Mouse (Mus musculus) lung, postnatal 0 days (tissue): ENCODE measurements around the gene Olfr1417. TPM values are rescaled to one million over a fixed set of nuclear protein-coding genes. Genes with fewer than 3 reads are reported as not detected.

Experiments
- ATAC-seq: fragments of 200-750 bp; cut with Nextera tagmentation; 2 replicates; pipeline ENCODE4 v1.8.0; 2017; ENCODE audit warnings: moderate library complexity
- DNase-seq: peaks from one replicate; pipeline ENCODE4 v3.0.0-alpha.2; 2016; ENCODE audit warnings: low spot score
- H3K27ac ChIP-seq: fragments of 300-500 bp; sonication (generic); 2 replicates; pipeline ENCODE4 v1.5.1; 2014; ENCODE audit warnings: antibody characterized with exemption, mild to moderate bottlenecking, low read length, mixed read lengths
- H3K27me3 ChIP-seq: fragments of 300-500 bp; sonication (generic); replicated peaks from 2 replicates; pipeline ENCODE4 v1.6.1; 2014; ENCODE audit warnings: low read length, mixed read lengths; ENCODE audit not compliant: insufficient read depth
- H3K36me3 ChIP-seq: fragments of 300-500 bp; sonication (generic); 2 replicates; pipeline ENCODE4 v1.6.1; 2014; ENCODE audit warnings: low read length, mixed read lengths; ENCODE audit not compliant: insufficient read depth
- H3K4me1 ChIP-seq: fragments of 300-500 bp; sonication (generic); 2 replicates; pipeline ENCODE4 v1.6.1; 2014; ENCODE audit warnings: antibody characterized with exemption, low read depth, low read length, mixed read lengths; ENCODE audit not compliant: insufficient read depth
- H3K4me2 ChIP-seq: fragments of 300-500 bp; sonication (generic); replicated peaks from 2 replicates; pipeline ENCODE4 v1.6.1; 2014; ENCODE audit warnings: low read depth, mild to moderate bottlenecking, low read length, moderate library complexity, mixed read lengths
- H3K4me3 ChIP-seq: fragments of 300-500 bp; sonication (generic); 2 replicates; pipeline ENCODE4 v1.5.1; 2014; ENCODE audit warnings: low read depth, low read length
- H3K9ac ChIP-seq: fragments of 300-500 bp; sonication (generic); replicated peaks from 2 replicates; pipeline ENCODE4 v1.6.1; 2014; ENCODE audit warnings: low read depth, mild to moderate bottlenecking
- H3K9me3 ChIP-seq: fragments of 300-500 bp; sonication (generic); 2 replicates; pipeline ENCODE4 v1.6.1; 2016; ENCODE audit warnings: low read length, mixed read lengths
- CTCF ChIP-seq: IDR thresholded peaks from 2 replicates; pipeline ENCODE4 v1.5.1; 2016; ENCODE audit warnings: antibody characterized with exemption, mild to moderate bottlenecking
- EP300 ChIP-seq: IDR thresholded peaks from 2 replicates; pipeline ENCODE4 v1.6.1; 2016; ENCODE audit warnings: antibody characterized with exemption, mild to moderate bottlenecking, control low read depth
- WGBS: fragments of 180-500 bp; shearing (Covaris S2); extraction: QIAGEN DNeasy Blood & Tissue Kit; methylation state at CpG from one replicate; pipeline ENCODE4 v1.1.7; 2014; 5-methylcytosine and 5-hydroxymethylcytosine counted together
- polyA plus RNA-seq: library from polyadenylated mRNA; unstranded; fragments of >200 nt; fragmentation: Nextera tagmentation; extraction: Ambion mirVana; gene quantifications from 2 replicates; pipeline ENCODE4 v1.2.1, GENCODE M21; 2015

Olfr1417 gene
- polyA plus RNA-seq, 1 experiment from 2014 or later: 0.08 TPM

DNA sequence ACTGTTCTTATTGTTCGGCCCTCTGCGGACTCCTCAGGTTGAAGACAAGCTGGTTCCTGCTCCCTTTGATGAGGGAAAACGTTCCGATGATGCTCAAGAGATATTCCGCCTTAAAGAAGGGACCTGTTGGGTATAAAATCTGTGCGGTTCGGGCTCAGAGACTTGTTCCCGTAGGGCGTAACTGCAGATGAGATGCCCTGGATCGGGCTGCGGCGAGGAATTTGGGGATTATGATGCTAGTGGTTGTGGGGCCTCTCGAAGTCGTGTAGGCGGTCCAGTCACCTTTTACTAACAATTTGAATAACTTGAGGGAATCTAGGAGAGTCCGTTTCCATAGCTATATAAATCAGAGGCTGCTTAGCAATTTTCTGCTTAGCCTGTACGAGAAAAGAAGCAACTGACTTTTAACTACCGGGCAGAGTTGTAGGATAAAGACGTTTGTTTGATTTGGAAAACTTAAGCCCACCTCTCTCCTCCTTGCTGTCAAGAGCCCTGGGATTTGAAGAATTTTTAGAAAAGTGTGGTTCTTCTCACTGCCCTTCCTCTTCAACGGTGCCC is 19.8 kb downstream of the Olfr1417 start, which contains the start of gene Stx3:
Stx3 (minus strand) TSS at position 261 of the 558 bp plus-strand sequence.
- Histone ChIP-seq H3K27me3 (no peaks in the 10 kb centered on the region), H3K36me3 (no peaks in the 10 kb centered on the region), H3K4me3 (peak within 1 kb of the TSS; percentile 77), H3K9me3 (no peaks in the 10 kb centered on the region), H3K9ac (peak within 1 kb of the TSS; percentile 82), H3K27ac (peak within 1 kb of the TSS; percentile 92), H3K4me2 (peak within 1 kb of the TSS; percentile 83), H3K4me1 (peaks cover 9% of the 10 kb centered on the region)
- no peak for TF ChIP-seq EP300
- TF ChIP-seq CTCF: no peak
- ATAC-seq: no peak
- DNase-seq: peak; percentile 17
- under 1% methylated on average over 20 of the region's 20 CpGs for WGBS

DNA sequence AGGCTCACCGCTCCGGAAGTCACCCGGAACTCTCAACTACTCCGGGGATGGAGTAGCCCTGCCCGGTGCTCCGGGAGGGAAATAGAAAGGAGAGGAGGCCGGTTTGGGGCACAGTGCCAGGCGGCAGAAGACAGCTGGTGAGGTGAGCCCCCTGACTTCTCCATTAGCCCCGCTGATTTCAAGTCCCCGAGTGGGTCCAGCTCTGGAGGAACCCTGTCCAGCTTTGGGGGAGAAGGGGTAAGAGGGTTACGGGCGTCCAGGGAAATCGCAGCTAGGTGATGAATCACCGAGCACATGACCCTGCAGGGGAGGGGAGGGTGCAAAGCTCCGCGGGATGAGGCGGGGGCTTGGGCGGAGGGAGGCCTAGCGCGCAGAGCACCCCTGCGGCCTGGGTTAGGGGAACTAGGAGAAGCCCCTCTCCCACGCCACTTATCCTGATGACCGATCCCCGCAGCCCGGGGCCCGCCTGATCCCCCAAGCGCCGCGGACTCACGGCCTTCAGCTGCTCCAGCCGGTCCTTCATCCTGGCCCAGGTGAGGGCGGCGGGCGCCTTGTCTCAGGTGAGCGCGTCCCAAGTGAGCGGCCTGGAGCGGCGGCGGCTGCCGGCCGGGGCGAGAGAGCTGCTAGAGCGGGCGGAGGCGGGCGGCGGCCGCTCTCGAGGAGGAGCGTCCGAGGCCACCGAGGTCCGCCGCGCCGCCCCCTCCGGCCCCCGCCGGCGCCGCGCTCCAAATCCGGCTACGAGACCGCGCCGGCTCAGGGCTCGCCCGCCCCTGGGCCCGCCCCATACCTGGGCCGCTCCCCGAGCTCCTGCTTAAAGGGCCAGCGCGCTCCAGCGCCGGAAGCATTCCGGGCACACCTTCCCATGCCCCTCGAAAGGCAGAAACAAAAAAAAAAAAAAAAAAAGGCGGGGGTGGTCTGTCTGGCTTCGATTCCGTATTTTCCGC is 20.5 kb downstream of the Olfr1417 start:
- WGBS: under 1% methylated on average over 74 of the region's 83 CpGs
- Histone ChIP-seq H3K4me3 (peak overlapping the region; percentile 77), H3K9ac (peak overlapping the region; percentile 82), H3K27ac (peak overlapping the region; percentile 92), H3K4me1 (peaks cover 9% of the 10 kb centered on the region), H3K9me3 (no peaks in the 10 kb centered on the region), H3K36me3 (no peaks in the 10 kb centered on the region), H3K4me2 (peak overlapping the region; percentile 83), H3K27me3 (no peaks in the 10 kb centered on the region)
- TF ChIP-seq CTCF (no peak), EP300 (no peak)
- ATAC-seq: peak; percentile 92
- peak; percentile 81 for DNase-seq

DNA sequence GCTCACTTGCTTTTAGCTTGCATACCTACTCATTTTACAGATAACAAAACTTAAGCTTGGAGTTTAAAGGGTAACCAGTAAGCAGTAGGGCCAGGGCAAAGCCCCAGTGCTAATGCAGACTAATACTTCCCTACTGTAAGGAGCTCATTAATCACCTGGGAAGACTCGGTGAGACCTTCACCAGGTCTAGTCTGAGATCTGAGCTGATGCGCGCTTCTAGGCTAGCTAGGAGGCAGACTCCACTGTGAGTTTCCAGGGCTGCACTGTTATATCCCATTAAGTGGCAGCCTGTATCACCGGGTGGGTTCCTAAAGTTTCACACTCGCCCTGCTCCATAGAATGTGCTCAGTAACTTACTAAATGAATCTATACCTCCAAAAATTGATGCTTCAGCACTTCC is 21.4 kb downstream of the Olfr1417 start:
- Histone ChIP-seq H3K9ac (peak overlapping the region; percentile 82; the same call in 1 of the 2 replicates), H3K27ac (peak overlapping the region; percentile 92; the same call in 1 of the 2 replicates)

DNA sequence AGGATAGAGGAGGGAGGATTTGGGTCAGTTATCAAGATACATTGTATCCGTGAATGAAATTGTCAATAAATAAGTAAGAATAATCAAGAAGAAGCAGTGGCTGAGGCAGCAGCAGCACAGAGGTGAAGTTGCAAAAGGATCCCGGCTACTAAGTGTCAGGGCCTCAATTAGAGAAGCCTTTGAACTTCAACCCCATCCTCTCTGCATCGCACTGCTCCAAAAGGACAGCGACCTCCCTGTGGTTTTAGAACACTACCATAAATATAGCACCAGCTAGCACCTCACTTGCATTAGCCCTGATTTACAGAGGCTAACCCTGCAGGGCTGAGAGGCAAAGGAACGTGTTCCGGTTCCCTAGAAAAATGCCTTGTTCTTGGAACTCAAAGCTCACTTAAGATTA is 22.3 kb downstream of the Olfr1417 start:
- Histone ChIP-seq H3K36me3 (no peaks in the 10 kb centered on the region), H3K27ac (no peak overlapping the region), H3K27me3 (no peaks in the 10 kb centered on the region), H3K4me3 (no peak overlapping the region), H3K9me3 (no peaks in the 10 kb centered on the region), H3K4me1 (peaks cover 9% of the 10 kb centered on the region), H3K4me2 (peak overlapping the region; percentile 83; the same call in 1 of the 2 replicates), H3K9ac (no peak overlapping the region)
- WGBS: 51% methylated on average over 6 of the region's 6 CpGs
- TF ChIP-seq EP300 (no peak), CTCF (no peak)
- no peak for ATAC-seq
- DNase-seq: no peak

More for the DNA sequence above, 21.4 kb downstream of the Olfr1417 start:
- Histone ChIP-seq H3K4me1 (peaks cover 9% of the 10 kb centered on the region), H3K36me3 (no peaks in the 10 kb centered on the region), H3K4me2 (peak overlapping the region; percentile 83), H3K4me3 (peak overlapping the region; percentile 77), H3K27me3 (no peaks in the 10 kb centered on the region), H3K9me3 (no peaks in the 10 kb centered on the region)
- DNase-seq (no peak), ATAC-seq (no peak)
- WGBS: 16% methylated on average over 5 of the region's 5 CpGs
- TF ChIP-seq CTCF (no peak), EP300 (no peak)

DNA sequence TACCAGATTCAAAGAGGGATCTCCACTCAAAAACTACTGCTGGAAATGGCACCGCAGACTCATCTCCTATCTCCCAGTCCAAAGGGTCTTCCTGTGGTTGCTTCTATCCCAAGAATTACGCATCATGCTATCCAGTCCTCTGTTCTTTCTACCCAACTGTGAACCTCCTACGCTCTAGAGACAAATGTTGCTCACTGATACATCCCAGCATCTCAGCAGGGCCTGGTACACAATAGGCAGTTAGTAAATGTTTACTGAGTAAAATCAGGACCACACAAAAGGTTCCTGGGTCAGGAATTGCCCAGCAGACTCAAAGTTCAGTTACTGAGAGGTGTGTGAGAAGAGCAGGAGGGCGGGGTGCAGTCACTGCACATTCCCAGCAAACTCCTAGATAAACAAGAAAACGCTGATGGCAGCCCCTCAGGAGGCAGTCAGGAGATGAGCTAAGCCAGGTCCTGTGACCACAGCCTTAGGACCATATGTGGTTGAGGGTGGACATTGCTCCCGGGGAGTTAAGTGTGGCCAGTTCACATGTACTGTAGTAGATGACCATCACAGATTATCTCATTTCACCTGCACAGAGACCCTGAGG is 24.2 kb downstream of the Olfr1417 start:
- no peak for ATAC-seq
- WGBS: 75% methylated on average over 6 of the region's 6 CpGs

DNA sequence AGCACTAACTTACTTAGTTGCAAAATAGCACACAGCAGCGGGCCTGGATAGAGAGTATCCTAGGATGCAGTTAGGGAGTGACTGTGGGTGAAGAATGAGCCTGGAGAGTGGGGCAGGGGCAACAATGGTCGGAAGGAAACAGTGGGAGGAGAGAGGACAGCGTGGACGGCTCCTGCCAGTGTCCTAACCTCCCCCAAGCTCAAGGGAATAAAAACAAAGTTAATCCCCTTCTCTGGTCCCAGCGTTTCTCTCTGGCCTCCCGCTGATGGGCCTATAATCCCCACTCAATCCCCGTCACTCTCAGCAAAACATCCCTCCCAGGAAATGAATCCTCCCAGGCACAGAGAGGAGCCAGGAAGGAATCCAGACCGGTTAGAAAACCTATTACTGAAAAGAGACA is 25.4 kb downstream of the Olfr1417 start:
- Histone ChIP-seq H3K4me3 (no peak overlapping the region), H3K4me2 (no peak overlapping the region), H3K27ac (peak overlapping the region; percentile 78), H3K4me1 (peaks cover 18% of the 10 kb centered on the region), H3K9ac (no peak overlapping the region), H3K9me3 (no peaks in the 10 kb centered on the region), H3K27me3 (no peaks in the 10 kb centered on the region), H3K36me3 (no peaks in the 10 kb centered on the region)
- no peak for TF ChIP-seq CTCF
- peak; percentile 11; the same call in 1 of the 2 replicates for TF ChIP-seq EP300
- peak; percentile 45 for DNase-seq
- WGBS: 15% methylated on average over 8 of the region's 8 CpGs
- peak; percentile 73 for ATAC-seq

More for the DNA sequence above, 24.2 kb downstream of the Olfr1417 start:
- Histone ChIP-seq H3K27ac (peak overlapping the region; percentile 12; the same call in 1 of the 2 replicates), H3K36me3 (no peaks in the 10 kb centered on the region), H3K4me2 (no peak overlapping the region), H3K27me3 (no peaks in the 10 kb centered on the region), H3K4me3 (no peak overlapping the region), H3K9me3 (no peaks in the 10 kb centered on the region), H3K9ac (no peak overlapping the region), H3K4me1 (peaks cover 16% of the 10 kb centered on the region)
- DNase-seq: no peak
- TF ChIP-seq CTCF (no peak), EP300 (no peak)
